Mouse (Mus musculus): ENCODE measurements around the gene Serpina1e. TPM values are rescaled to one million over a fixed set of nuclear protein-coding genes. Genes with fewer than 3 reads are reported as not detected.

Gene Serpina1e
- polyA plus RNA-seq (2014; fragmentation: Illumina TruSeq; extraction: RNeasy Lipid Tissue Mini Kit (QIAGEN cat#74804); ENCODE audit: insufficient read depth, low read depth, low replicate concordance): not detected

DNA sequence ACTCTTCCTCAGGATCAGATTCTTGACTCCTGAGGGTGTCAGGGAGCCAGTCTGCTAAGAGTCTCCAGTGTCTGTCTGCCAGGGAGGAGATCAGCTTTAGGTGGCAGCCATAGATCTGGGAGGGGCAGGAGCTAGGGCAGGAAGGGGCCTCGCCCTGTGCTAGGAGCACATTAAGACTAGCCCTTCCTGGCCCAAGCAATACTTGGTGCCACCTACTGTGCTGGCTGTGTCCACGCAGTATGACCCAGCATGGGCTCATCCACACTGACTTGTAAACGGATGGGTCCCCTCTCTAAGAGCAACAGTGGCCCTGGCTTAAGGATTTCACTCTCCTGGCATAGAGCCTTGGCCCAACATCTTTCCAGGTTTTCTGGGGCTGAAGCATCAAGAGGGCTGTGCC lies at the start of gene Serpina1e:
Gene Serpina1e (minus strand): TSS at position 178 of the 400 bp plus-strand sequence.

DNA sequence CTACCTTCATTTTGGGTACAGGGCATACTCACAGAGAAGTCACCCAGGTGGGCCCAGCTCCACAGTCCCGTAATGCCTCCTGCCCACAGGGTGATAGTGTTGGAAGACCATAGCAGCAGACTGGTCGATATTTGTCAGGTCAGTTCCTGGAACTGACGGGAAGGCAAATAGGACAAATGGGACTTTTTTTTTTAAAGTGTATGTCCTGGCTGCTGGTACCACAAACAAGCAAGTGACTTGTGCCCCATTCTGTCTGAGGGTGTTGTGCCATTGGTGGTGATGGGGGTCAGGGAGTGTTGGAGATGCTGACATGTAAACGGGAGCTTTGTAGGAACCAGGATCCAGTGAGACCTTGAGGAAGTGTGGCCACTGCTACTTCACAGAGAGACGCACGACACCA lies 31.1 kb upstream of the Serpina1e start, which contains the start of gene Serpina11:
Gene Serpina11 (minus strand): TSS at position 101 of the 400 bp plus-strand sequence.

DNA sequence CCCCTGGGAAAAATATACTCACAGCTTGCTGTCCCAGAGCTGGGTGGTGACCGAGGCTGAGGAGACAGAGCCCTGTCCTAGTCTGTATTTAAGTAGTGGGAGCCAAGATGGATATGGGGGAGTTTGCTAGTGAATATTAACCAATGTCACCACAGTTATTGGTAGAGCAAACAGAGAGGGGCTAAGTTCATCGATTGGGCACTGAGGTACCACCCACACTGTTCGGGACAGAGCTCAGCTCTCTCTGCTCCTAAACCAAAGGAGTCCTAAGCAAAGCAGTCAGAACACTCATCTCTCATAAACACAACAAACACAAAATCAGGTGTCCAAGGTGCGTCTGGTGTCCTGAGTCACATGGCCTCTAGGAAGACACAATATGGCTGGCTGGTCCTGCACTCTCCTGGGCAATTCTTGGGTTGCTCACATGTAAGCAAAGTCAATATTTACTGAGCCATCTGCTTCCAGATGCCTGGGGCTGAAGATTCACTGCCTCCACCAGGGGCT lies 53.9 kb downstream of the Serpina1e start, which contains the start of gene Serpina1c:
Gene Serpina1c (minus strand): TSS at position 51 of the 504 bp plus-strand sequence.

Other genes with a start within 250 kb of the Serpina1e start
- not detected for gene Serpina1d, start 185.4 kb downstream of the Serpina1e start, polyA plus RNA-seq (2014; fragmentation: Illumina TruSeq; extraction: RNeasy Lipid Tissue Mini Kit (QIAGEN cat#74804); ENCODE audit: insufficient read depth, low read depth, low replicate concordance)
- 0.28 TPM for gene Serpina1b, start 128.6 kb downstream of the Serpina1e start, polyA plus RNA-seq (2014; fragmentation: Illumina TruSeq; extraction: RNeasy Lipid Tissue Mini Kit (QIAGEN cat#74804); ENCODE audit: insufficient read depth, low read depth, low replicate concordance)
- 0.21 TPM for gene Serpina1a, start 95.4 kb downstream of the Serpina1e start, polyA plus RNA-seq (2014; fragmentation: Illumina TruSeq; extraction: RNeasy Lipid Tissue Mini Kit (QIAGEN cat#74804); ENCODE audit: insufficient read depth, low read depth, low replicate concordance)
- not detected for gene Serpina1c, start 54.1 kb downstream of the Serpina1e start, polyA plus RNA-seq (2014; fragmentation: Illumina TruSeq; extraction: RNeasy Lipid Tissue Mini Kit (QIAGEN cat#74804); ENCODE audit: insufficient read depth, low read depth, low replicate concordance)
- gene Serpina11, start 31.0 kb upstream of the Serpina1e start, polyA plus RNA-seq (2014; fragmentation: Illumina TruSeq; extraction: RNeasy Lipid Tissue Mini Kit (QIAGEN cat#74804); ENCODE audit: insufficient read depth, low read depth, low replicate concordance): 0.15 TPM
- gene Serpina9, start 54.8 kb upstream of the Serpina1e start, polyA plus RNA-seq (2014; fragmentation: Illumina TruSeq; extraction: RNeasy Lipid Tissue Mini Kit (QIAGEN cat#74804); ENCODE audit: insufficient read depth, low read depth, low replicate concordance): 1.5 TPM
- not detected for gene Serpina12, start 85.5 kb upstream of the Serpina1e start, polyA plus RNA-seq (2014; fragmentation: Illumina TruSeq; extraction: RNeasy Lipid Tissue Mini Kit (QIAGEN cat#74804); ENCODE audit: insufficient read depth, low read depth, low replicate concordance)
- not detected for gene Serpina5, start 142.1 kb upstream of the Serpina1e start, polyA plus RNA-seq (2014; fragmentation: Illumina TruSeq; extraction: RNeasy Lipid Tissue Mini Kit (QIAGEN cat#74804); ENCODE audit: insufficient read depth, low read depth, low replicate concordance)
- not detected for gene Serpina3a, start 153.7 kb upstream of the Serpina1e start, polyA plus RNA-seq (2014; fragmentation: Illumina TruSeq; extraction: RNeasy Lipid Tissue Mini Kit (QIAGEN cat#74804); ENCODE audit: insufficient read depth, low read depth, low replicate concordance)
- not detected for gene Serpina3b, start 169.0 kb upstream of the Serpina1e start, polyA plus RNA-seq (2014; fragmentation: Illumina TruSeq; extraction: RNeasy Lipid Tissue Mini Kit (QIAGEN cat#74804); ENCODE audit: insufficient read depth, low read depth, low replicate concordance)
- 11.7 TPM for gene Serpina3c, start 194.9 kb upstream of the Serpina1e start, polyA plus RNA-seq (2014; fragmentation: Illumina TruSeq; extraction: RNeasy Lipid Tissue Mini Kit (QIAGEN cat#74804); ENCODE audit: insufficient read depth, low read depth, low replicate concordance)

All from lung, adult 10 weeks (tissue).